Mouse (Mus musculus) embryonic fibroblast, embryonic 13.5 days (primary cell): Measurements from ENCODE around the gene Fgd1. TPM values are rescaled to one million over a fixed set of nuclear protein-coding genes. Genes with fewer than 3 reads are reported as not detected.

ENCODE experiments used
- H3K27ac ChIP-seq: 2 replicates; pipeline ENCODE4 v1.5.1; 2012; ENCODE audit warnings: low read length, control low read depth, inconsistent platforms; ENCODE audit not compliant: insufficient read depth
- H3K4me1 ChIP-seq: 2 replicates; pipeline ENCODE4 v1.6.1; 2011; ENCODE audit warnings: low read length; ENCODE audit not compliant: control insufficient read depth, insufficient read depth
- H3K4me3 ChIP-seq: 2 replicates; pipeline ENCODE4 v1.5.1; 2011; ENCODE audit warnings: mild to moderate bottlenecking, control low read depth, low read length; ENCODE audit not compliant: insufficient read depth
- CTCF ChIP-seq: IDR thresholded peaks from 2 replicates; pipeline ENCODE4 v1.5.1; 2011; ENCODE audit warnings: mild to moderate bottlenecking, control low read depth, low read length, moderate library complexity, borderline replicate concordance; ENCODE audit not compliant: insufficient read depth
- POLR2A ChIP-seq: IDR thresholded peaks from 2 replicates; pipeline ENCODE4 v1.6.1; 2011; ENCODE audit warnings: low read depth, mild to moderate bottlenecking, control low read depth, low read length, moderate library complexity
- polyA plus RNA-seq: library from polyadenylated mRNA; stranded (reverse); fragments of >200 nt; gene quantifications from 2 replicates; pipeline ENCODE4 v1.2.4, GENCODE M21; 2011; ENCODE audit warnings: low read depth; ENCODE audit not compliant: missing spikeins, insufficient read length

Gene Fgd1
- polyA plus RNA-seq = 20.1 and 25.0 TPM in 2 replicates

DNA sequence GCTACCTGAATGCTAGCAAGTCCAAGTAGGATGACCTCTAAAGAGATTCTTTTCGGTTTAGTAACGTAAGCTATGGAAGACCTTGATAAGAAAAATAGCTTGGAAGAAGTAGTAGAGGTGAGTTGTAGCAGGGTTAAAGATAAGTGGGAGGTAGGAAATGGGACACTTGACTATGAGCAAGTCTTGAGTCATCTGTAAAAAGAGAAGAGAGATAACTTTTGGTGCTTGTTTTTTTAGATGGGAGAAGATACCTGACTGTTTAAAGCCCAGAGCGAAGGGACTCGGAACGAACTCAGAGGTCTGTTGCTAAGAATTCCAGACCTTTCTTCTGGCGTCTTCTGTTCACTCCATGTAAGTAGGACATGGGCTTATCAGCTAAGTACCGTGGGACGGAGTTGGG lies at the start of gene Fgd1:
TSS of gene Fgd1 (plus strand) at position 301 of the 400 bp plus-strand sequence.
- H3K4me1 ChIP-seq = no peaks in the 10 kb centered on the region
- no peak for TF ChIP-seq CTCF
- TF ChIP-seq POLR2A = no peak
- peak within 1 kb of the TSS; percentile 64 for H3K27ac ChIP-seq
- peak within 1 kb of the TSS; percentile 84 for H3K4me3 ChIP-seq

DNA sequence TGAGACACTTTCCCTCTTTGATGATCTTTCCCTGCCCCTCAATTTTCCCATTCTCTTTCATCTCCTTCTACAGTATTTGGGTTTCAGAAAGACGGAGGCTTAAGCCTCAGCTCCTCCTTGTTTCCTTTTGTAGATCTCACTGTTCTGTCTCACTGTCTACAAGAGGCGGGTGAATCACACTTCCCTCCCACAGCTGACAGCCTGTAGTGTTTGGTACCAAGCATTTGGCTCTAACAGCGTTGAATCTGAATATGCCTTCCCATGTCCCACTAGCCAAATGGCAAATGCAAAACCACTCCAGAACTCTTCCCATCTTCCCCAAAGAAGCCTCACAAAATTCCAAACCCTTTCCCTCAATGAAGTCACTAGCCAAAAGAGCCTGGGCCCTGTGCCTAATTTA lies 49.2 kb upstream of the Fgd1 start:
- no peak overlapping the region for H3K27ac ChIP-seq
- H3K4me1 ChIP-seq = no peaks in the 10 kb centered on the region
- no peak overlapping the region for H3K4me3 ChIP-seq
- TF ChIP-seq CTCF (no peak), POLR2A (no peak)

DNA sequence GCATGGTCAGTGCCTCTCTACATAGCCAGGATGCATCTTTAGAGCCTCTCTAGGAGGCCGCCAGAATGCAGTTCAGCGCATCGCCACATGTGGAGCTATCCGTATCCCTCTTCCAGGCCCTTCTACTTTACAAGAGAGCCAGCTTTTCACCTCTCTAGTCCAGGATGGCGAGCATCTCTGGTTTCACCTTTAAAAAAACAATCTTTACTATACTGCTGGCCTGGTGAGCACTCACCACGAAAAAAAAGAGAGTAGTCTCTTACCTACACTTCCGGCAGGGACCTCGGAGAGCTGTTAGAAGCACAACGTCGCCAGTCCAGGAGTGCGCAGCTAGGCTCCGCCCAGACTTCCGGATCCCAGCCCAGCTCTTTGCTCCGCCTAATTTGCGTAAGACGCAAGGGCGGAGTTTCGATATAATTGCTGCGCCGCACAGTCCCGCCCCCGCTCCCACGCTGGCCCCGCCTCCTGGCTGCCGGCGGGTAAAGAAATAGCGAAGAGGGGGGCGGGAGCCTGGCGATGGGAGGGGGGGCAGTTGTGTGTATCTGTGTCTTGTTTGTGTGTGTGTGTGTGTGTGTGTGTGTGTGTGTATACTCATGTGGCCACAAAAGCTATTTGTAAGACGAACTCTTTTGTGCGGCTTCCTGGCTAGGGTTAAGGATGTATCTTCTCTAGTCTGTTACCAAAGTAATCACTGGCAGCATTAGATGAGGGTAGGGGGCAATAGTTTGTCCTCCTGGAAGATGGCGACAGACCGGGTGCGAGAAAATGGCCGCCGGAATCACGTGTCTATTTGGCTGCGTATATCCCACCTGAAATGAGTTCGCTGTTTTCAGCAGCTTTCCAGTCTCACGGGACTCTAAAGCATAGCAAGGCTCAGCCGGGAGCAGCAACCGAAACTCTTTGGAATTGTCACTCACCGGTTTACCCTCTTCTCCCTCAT lies 28.7 kb upstream of the Fgd1 start, which contains the start of gene Gnl3l:
TSS of gene Gnl3l (minus strand) at position 385 of the 940 bp plus-strand sequence.
- H3K27ac ChIP-seq = peak within 1 kb of the TSS; percentile 79
- TF ChIP-seq CTCF (no peak), POLR2A (peak; percentile 70)
- no peaks in the 10 kb centered on the region for H3K4me1 ChIP-seq
- peak within 1 kb of the TSS; percentile 82 for H3K4me3 ChIP-seq

DNA sequence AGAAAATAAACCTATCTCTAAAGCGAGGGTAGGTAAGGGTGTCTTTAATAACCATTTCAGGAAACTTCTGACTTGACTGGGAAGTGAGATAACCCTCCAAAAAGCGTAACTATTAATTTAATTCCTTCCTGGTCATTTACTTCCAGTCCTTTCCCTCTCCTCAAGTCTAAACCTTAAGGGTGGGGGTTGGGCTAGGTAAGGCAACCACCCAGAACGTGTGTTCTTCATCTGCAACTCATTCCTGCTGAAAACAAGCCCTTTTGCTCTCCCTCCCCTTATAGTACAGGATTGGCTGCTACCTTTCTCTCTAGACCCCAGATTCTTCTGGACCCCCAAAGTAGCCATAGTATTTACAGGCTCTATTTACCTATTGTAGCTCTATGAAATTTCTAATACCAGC lies 28.1 kb upstream of the Fgd1 start:
- Histone ChIP-seq H3K4me3 (peak overlapping the region; percentile 71), H3K27ac (no peak overlapping the region), H3K4me1 (no peaks in the 10 kb centered on the region)
- TF ChIP-seq POLR2A = 0 out of 2 replicates have a peak, but pooled peaks have one; percentile 8
- TF ChIP-seq CTCF = no peak

DNA sequence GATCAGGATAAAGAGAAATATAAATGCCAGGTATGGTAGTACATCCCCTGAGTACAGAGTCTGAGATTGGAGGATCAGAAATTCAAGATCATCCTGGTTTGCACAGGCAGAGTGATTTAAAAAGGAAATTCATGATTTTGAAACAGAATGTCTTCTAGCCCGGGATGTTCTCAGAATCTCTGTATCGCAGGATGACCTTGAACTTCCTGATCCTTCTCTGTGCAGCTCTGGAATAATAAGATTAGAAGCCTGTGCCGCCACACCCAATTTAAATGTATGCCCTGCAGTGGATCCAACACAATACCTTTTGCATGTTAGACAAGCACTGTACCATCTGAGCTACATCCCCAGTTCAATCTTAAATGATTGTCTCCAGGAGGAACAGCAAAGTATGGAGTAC lies 27.2 kb upstream of the Fgd1 start:
- Histone ChIP-seq H3K4me3 (no peak overlapping the region), H3K27ac (no peak overlapping the region), H3K4me1 (no peaks in the 10 kb centered on the region)
- no peak for TF ChIP-seq POLR2A
- no peak for TF ChIP-seq CTCF

DNA sequence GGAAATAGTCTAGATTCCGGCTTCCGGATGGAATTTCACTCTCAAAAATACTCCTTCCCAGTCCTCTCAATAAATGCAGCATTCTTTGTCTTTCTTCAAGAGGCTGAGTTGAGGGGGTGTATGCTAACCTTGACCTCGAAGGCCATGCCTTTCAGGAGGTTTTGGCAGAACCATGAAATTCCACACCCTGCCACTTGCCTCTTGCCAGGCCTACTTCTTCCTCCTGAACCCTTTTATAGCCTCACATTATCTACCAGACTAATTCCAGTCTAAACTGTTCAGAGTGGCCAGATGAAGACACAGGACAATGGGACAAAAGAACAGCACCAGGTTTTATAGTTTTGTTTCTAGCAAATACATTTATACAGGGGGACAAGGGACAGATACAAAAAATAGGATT lies 14.6 kb upstream of the Fgd1 start:
- TF ChIP-seq CTCF (no peak), POLR2A (no peak)
- peak overlapping the region; percentile 76 for H3K27ac ChIP-seq
- no peak overlapping the region for H3K4me3 ChIP-seq
- no peaks in the 10 kb centered on the region for H3K4me1 ChIP-seq

DNA sequence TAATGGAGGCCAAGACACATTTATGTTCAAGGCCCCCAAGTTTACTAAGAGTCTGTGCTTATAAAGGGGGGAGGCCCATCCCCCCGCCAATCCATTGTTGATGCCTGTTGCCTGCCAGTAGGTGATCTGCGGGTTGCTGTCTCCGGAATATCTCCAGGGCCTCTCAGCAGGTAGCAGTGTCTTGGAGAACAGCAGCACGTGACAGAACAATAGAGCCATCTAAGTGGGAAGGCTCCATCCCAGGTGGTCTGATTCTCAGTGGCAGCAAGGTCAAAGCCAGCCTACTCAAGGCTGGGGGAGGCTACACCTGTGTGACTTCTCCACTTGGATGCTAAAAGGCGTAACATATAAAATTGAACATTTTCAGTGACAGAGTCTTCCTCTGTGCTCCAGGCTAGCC lies 4.7 kb upstream of the Fgd1 start:
- Histone ChIP-seq H3K4me1 (no peaks in the 10 kb centered on the region), H3K27ac (no peak overlapping the region), H3K4me3 (no peak overlapping the region)
- TF ChIP-seq CTCF = no peak
- no peak for TF ChIP-seq POLR2A

DNA sequence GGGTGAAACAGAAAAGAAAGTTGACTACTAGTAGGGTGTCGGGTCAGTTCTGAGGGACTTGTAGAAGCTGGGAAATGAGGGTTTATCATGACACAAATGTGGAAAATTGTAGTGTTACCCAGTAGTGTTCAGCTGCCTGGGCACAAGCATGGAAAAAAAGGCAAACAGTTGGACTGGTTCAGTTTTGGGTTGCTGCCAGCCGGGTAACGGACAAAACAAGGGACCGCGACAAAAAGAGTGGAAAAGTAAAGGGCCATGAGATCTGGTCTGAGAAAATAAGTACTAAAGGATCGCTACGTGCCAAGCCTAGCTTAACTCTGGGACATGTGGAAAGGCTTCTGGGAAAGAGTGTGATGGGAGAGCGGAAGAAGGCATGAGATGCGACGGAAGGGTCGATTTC lies 371 bp downstream of the Fgd1 start:
- no peak for TF ChIP-seq POLR2A
- no peak for TF ChIP-seq CTCF
- Histone ChIP-seq H3K4me3 (peak overlapping the region; percentile 20; the same call in 1 of the 2 replicates), H3K27ac (peak overlapping the region; percentile 64), H3K4me1 (no peaks in the 10 kb centered on the region)

DNA sequence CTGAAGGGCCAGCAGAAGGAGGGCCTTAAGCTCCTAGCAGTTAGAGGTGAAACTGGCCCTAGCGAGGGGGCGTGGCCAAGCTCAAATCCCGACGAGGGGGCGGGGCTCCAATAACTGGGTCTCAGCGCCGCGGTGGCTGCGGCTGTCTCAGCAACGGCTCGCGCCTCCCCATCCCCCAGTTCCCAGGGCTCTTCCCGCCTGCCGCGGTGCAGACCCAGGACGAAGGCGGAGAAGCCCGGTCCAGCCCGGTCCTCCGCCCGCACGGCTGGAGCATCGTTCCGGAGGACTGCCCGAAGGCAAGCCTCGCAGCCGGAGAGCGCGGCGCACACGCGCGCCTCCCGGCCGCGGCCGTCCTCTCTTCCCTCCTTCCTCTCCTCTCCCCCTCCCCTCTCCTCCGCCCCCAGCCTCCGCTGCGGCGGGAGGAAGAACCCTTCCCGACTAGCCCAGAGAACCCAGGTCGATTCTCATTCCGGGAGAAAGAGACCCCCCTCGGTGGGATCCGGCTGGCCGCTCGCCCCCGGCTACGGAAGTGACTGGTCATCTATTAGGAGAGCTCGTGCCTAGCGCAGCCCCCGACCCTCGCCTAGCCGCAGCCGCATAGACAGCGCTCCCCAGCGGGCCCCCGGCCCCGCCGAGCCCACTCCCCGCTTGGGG lies 954 bp downstream of the Fgd1 start:
- TF ChIP-seq CTCF = no peak
- peak; percentile 59; the same call in 1 of the 2 replicates for TF ChIP-seq POLR2A
- H3K4me1 ChIP-seq = no peaks in the 10 kb centered on the region
- H3K4me3 ChIP-seq = peak overlapping the region; percentile 84
- peak overlapping the region; percentile 64 for H3K27ac ChIP-seq
